Mouse (Mus musculus) limb, embryonic 14.5 days (tissue): Measurements from ENCODE around the gene Apobec2. TPM values are rescaled to one million over a fixed set of nuclear protein-coding genes. Genes with fewer than 3 reads are reported as not detected.

Experiments used
- ATAC-seq: fragments of 200-750 bp; cut with Nextera tagmentation; 2 replicates; pipeline ENCODE4 v1.8.0; 2017; ENCODE audit warnings: low read depth, moderate number of reproducible peaks, moderate TSS enrichment; ENCODE audit not compliant: low FRiP score
- DNase-seq: peaks from one replicate; pipeline ENCODE4 v3.0.0-alpha.2; 2015; ENCODE audit warnings: low spot score
- H3K27ac ChIP-seq: fragments of 300-500 bp; sonication (generic); replicated peaks from 2 replicates; pipeline ENCODE4 v1.5.1; 2014; ENCODE audit warnings: low read depth, mild to moderate bottlenecking, low read length, moderate library complexity, mixed read lengths
- H3K27me3 ChIP-seq: fragments of 300-500 bp; sonication (generic); 2 replicates; pipeline ENCODE4 v1.6.1; 2014; ENCODE audit warnings: low read length, mixed read lengths; ENCODE audit not compliant: control insufficient read depth, insufficient read depth
- H3K36me3 ChIP-seq: fragments of 300-500 bp; sonication (generic); 2 replicates; pipeline ENCODE4 v1.6.1; 2014; ENCODE audit warnings: mild to moderate bottlenecking, low read length, moderate library complexity, mixed read lengths; ENCODE audit not compliant: control insufficient read depth, insufficient read depth
- H3K4me1 ChIP-seq: fragments of 300-500 bp; sonication (generic); 2 replicates; pipeline ENCODE4 v1.6.1; 2014; ENCODE audit warnings: antibody characterized with exemption, low read length, mixed read lengths; ENCODE audit not compliant: control insufficient read depth, insufficient read depth
- H3K4me2 ChIP-seq: fragments of 300-500 bp; sonication (generic); replicated peaks from 2 replicates; pipeline ENCODE4 v1.6.1; 2014; ENCODE audit warnings: low read depth, mild to moderate bottlenecking, low read length, moderate library complexity; ENCODE audit not compliant: severe bottlenecking
- H3K4me3 ChIP-seq: fragments of 300-500 bp; sonication (generic); replicated peaks from 2 replicates; pipeline ENCODE4 v1.5.1; 2014; ENCODE audit warnings: low read length
- H3K9ac ChIP-seq: fragments of 300-500 bp; sonication (generic); 2 replicates; pipeline ENCODE4 v1.6.1; 2014; ENCODE audit warnings: mild to moderate bottlenecking, low read depth, low read length, moderate library complexity; ENCODE audit not compliant: severe bottlenecking
- H3K9me3 ChIP-seq: fragments of 300-500 bp; sonication (generic); 2 replicates; pipeline ENCODE4 v1.6.1; 2016; ENCODE audit warnings: low read length; ENCODE audit not compliant: control insufficient read depth
- POLR2A ChIP-seq: fragments of 200-500 bp; IDR thresholded peaks from 2 replicates; pipeline ENCODE4 v1.8.0; 2012; ENCODE audit warnings: inconsistent platforms, mild to moderate bottlenecking, moderate library complexity, borderline replicate concordance; ENCODE audit not compliant: insufficient read depth, insufficient read length; ENCODE audit errors: extremely low read depth
- WGBS: fragments of 180-500 bp; shearing (Covaris S2); extraction: QIAGEN DNeasy Blood & Tissue Kit; methylation state at CpG from one replicate; pipeline ENCODE4 v1.1.7; 2014; 5-methylcytosine and 5-hydroxymethylcytosine counted together
- polyA plus RNA-seq, 2 experiments: library from polyadenylated mRNA; depleted of rRNA in 1 of 2; stranded (reverse) in 1 of 2; unstranded in 1 of 2; fragments of >200 nt; fragmentation: Nextera tagmentation in 1 of 2; extraction: Ambion mirVana in 1 of 2; gene quantifications; 2 replicates each; pipeline versions ENCODE4 v1.2.1 to v1.2.3; 2012 to 2014

Apobec2 gene
- polyA plus RNA-seq, 2 experiments, result 25.0 to 42.5 TPM

DNA sequence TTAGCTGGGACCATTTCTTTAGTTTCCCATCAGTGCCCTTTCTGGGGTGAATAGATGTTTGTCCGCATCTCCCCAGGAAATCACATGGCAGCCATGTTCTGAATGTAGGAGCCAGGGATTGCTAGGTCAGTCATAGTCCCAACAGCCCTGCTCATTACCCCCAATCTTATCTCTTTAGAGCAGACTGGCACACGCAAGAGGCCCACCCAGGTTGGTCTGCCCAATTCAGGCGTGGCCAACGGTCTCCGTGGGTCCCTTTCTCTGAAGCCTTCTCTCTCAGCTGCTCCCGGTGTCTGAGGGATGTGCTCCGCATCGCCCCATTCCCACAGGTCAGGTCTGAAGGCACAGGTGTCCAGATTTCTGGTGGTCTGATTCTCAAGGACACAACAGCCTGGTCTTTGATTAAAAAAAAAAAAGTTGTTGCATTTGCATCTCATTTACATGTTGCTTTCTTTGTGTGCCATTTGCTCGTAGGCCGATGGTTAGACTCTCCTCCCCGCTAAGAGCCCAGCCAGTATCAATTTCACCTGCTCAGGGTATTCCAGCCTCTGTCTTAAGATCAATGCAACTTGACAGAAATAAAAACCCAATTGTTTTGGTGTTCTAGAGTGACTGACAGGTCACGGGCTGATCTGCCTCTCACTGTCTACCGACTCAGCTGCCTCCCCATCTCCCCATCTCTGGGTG is 18.1 kb upstream of the Apobec2 start:
- H3K9me3 ChIP-seq, result no peaks in the 10 kb centered on the region
- H3K36me3 ChIP-seq, result no peaks in the 10 kb centered on the region
- TF ChIP-seq POLR2A, result no peak
- ATAC-seq (no peak), DNase-seq (no peak)
- no peaks in the 10 kb centered on the region for H3K4me1 ChIP-seq
- no peak overlapping the region for H3K4me3 ChIP-seq
- H3K9ac ChIP-seq, result no peak overlapping the region
- H3K27ac ChIP-seq, result no peak overlapping the region
- H3K27me3 ChIP-seq, result no peaks in the 10 kb centered on the region
- H3K4me2 ChIP-seq, result no peak overlapping the region
- WGBS, result 81% methylated on average over 13 of the region's 13 CpGs

- DNase-seq, result no peak
- Histone ChIP-seq H3K4me3 (no peak overlapping the region), H3K4me1 (no peaks in the 10 kb centered on the region), H3K27me3 (no peaks in the 10 kb centered on the region), H3K27ac (no peak overlapping the region), H3K4me2 (no peak overlapping the region), H3K9ac (no peak overlapping the region), H3K9me3 (no peaks in the 10 kb centered on the region), H3K36me3 (no peaks in the 10 kb centered on the region)
- 71% methylated on average over 8 of the region's 8 CpGs for WGBS
- ATAC-seq, result no peak
- no peak for TF ChIP-seq POLR2A
Measured at GRCm38 (mm10) chr17:48447675-48448074, 14.9 kb upstream of the Apobec2 start.

DNA sequence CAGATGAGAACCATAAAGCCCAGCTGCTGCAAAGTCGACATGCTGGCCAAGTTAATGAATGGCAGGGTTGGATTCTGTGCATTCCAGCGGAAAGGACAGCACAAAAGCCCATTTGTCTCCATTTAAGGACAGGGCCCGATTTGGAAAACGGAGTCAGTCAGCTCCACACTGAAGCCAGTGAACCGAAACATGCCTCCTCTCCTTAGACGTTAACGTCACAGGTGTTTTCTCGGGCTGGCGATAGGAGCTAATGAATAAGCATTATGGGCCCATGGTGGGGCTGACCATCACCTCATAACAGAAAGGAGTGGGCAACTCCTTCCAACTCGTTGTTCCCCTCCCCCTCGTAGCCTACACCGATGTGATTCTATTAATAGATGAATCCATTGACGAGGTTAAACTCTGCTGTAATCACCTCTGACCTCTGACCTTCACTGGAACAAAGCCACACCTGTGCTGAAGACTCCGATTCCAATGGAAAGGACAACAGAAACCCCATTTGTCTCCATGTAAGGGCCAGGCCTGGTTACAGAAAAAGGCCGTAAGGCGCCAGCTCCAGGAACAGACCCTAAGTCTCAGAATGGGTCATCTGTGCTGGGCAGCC is 10.9 kb upstream of the Apobec2 start:
- DNase-seq (no peak), ATAC-seq (no peak)
- no peak for TF ChIP-seq POLR2A

DNA sequence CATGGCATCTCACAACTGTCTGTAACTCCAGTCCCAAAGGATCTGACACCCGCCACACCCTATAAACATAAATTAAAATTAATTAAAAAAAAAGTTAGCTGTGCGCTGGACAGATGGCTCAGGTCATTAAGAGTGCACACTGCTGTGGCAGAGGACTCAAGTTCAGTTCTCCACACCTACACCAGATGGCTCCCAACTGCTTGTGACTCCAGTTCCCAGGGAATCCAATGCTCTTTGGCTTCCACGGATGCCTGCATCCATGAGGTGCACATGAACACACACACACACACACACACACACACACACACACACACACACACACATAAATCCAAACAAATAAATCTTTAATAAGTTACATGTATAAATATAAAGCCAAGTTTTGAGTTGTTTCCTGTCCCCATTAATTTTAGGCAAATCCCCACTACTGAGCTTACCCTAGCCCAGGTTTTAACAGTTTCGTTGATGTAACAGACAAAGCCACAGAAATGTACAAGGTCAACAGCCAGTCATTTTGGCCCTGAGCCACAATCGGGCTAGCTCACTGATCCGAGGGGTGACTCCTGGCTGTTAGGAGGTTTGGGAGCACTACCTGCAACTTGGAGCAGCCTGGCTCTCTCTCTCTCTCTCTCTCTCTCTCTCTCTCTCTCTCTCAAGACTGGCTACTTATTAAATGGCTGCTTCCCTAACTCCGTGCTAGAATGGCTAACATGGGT is 10.2 kb upstream of the Apobec2 start:
- H3K4me3 ChIP-seq, result no peak overlapping the region
- no peaks in the 10 kb centered on the region for H3K36me3 ChIP-seq
- H3K27me3 ChIP-seq, result no peaks in the 10 kb centered on the region
- H3K4me2 ChIP-seq, result no peak overlapping the region
- ATAC-seq, result no peak
- WGBS, result 50% methylated on average over 7 of the region's 7 CpGs
- H3K4me1 ChIP-seq, result no peaks in the 10 kb centered on the region
- no peak for DNase-seq
- no peak overlapping the region for H3K9ac ChIP-seq
- TF ChIP-seq POLR2A, result no peak
- no peaks in the 10 kb centered on the region for H3K9me3 ChIP-seq
- no peak overlapping the region for H3K27ac ChIP-seq

More for the DNA sequence above, 10.9 kb upstream of the Apobec2 start:
- Histone ChIP-seq H3K4me2 (no peak overlapping the region), H3K9ac (no peak overlapping the region), H3K27me3 (no peaks in the 10 kb centered on the region), H3K9me3 (no peaks in the 10 kb centered on the region), H3K36me3 (no peaks in the 10 kb centered on the region), H3K4me3 (no peak overlapping the region), H3K4me1 (no peaks in the 10 kb centered on the region), H3K27ac (no peak overlapping the region)
- WGBS, result 75% methylated on average over 16 of the region's 16 CpGs

GRCm38 (mm10) chr17:48437421-48437911 is 4.7 kb upstream of the Apobec2 start:
- Histone ChIP-seq H3K4me1 (peaks cover 11% of the 10 kb centered on the region), H3K9me3 (no peaks in the 10 kb centered on the region), H3K4me2 (no peak overlapping the region), H3K4me3 (no peak overlapping the region), H3K27me3 (no peaks in the 10 kb centered on the region), H3K27ac (peak overlapping the region; percentile 81), H3K9ac (no peak overlapping the region), H3K36me3 (no peaks in the 10 kb centered on the region)
- TF ChIP-seq POLR2A, result no peak
- peak; percentile 70 for DNase-seq
- WGBS, result 26% methylated on average over 7 of the region's 7 CpGs
- peak; percentile 83 for ATAC-seq
